Mouse (Mus musculus): ENCODE results near the gene Slfn2. TPM values are rescaled to one million over a fixed set of nuclear protein-coding genes. Genes with fewer than 3 reads are reported as not detected.

Gene Slfn2
- polyA plus RNA-seq, 1 experiment from 2014 or later = 2.3 TPM

- Histone ChIP-seq H3K27me3 (ENCODE audit: control insufficient read depth, insufficient read depth, low read length) (no peaks in the 10 kb centered on the region), H3K36me3 (ENCODE audit: control insufficient read depth, insufficient read depth, low read length) (no peaks in the 10 kb centered on the region), H3K27ac (ENCODE audit: low read depth, low read length) (no peak overlapping the region), H3K9ac (ENCODE audit: low read length) (no peak overlapping the region), H3K4me2 (no peak overlapping the region), H3K9me3 (ENCODE audit: control insufficient read depth, low read length) (no peaks in the 10 kb centered on the region), H3K4me3 (ENCODE audit: low read depth, low read length) (no peak overlapping the region), H3K4me1 (ENCODE audit: control insufficient read depth, insufficient read depth, low read length) (no peaks in the 10 kb centered on the region)
- ATAC-seq (ENCODE audit: low FRiP score) (no peak), DNase-seq (ENCODE audit: low spot score, missing footprints) (no peak)
- 93% methylated on average over 2 of the region's 2 CpGs for WGBS
Measured at GRCm38 (mm10) chr11:83084161-83084560, 19.2 kb downstream of the Slfn2 start.

GRCm38 (mm10) chr11:83084761-83085160 lies 19.8 kb downstream of the Slfn2 start:
- no peaks in the 10 kb centered on the region for H3K36me3 ChIP-seq (ENCODE audit: control insufficient read depth, insufficient read depth, low read length)
- DNase-seq (ENCODE audit: low spot score, missing footprints) (no peak), ATAC-seq (ENCODE audit: low FRiP score) (no peak)
- WGBS = 88% methylated on average over 10 of the region's 10 CpGs
- no peak overlapping the region for H3K4me3 ChIP-seq (ENCODE audit: low read depth, low read length)
- no peaks in the 10 kb centered on the region for H3K27me3 ChIP-seq (ENCODE audit: control insufficient read depth, insufficient read depth, low read length)
- no peak overlapping the region for H3K27ac ChIP-seq (ENCODE audit: low read depth, low read length)
- no peaks in the 10 kb centered on the region for H3K9me3 ChIP-seq (ENCODE audit: control insufficient read depth, low read length)
- no peak overlapping the region for H3K4me2 ChIP-seq
- H3K4me1 ChIP-seq (ENCODE audit: control insufficient read depth, insufficient read depth, low read length) = no peaks in the 10 kb centered on the region
- no peak overlapping the region for H3K9ac ChIP-seq (ENCODE audit: low read length)

- no peak overlapping the region for H3K27ac ChIP-seq (ENCODE audit: low read depth, low read length)
- DNase-seq (ENCODE audit: low spot score, missing footprints) (no peak), ATAC-seq (ENCODE audit: low FRiP score) (no peak)
- H3K4me2 ChIP-seq = no peak overlapping the region
- no peak overlapping the region for H3K4me3 ChIP-seq (ENCODE audit: low read depth, low read length)
- H3K9ac ChIP-seq (ENCODE audit: low read length) = no peak overlapping the region
- no peaks in the 10 kb centered on the region for H3K9me3 ChIP-seq (ENCODE audit: control insufficient read depth, low read length)
- 42% methylated on average over 2 of the region's 2 CpGs for WGBS
- no peaks in the 10 kb centered on the region for H3K4me1 ChIP-seq (ENCODE audit: control insufficient read depth, insufficient read depth, low read length)
- H3K36me3 ChIP-seq (ENCODE audit: control insufficient read depth, insufficient read depth, low read length) = no peaks in the 10 kb centered on the region
- H3K27me3 ChIP-seq (ENCODE audit: control insufficient read depth, insufficient read depth, low read length) = no peaks in the 10 kb centered on the region
Measured at GRCm38 (mm10) chr11:83115138-83115537, 50.2 kb downstream of the Slfn2 start.

GRCm38 (mm10) chr11:83116597-83117227 lies 51.8 kb downstream of the Slfn2 start, which contains the start of gene Slfn1:
Gene Slfn1 (plus strand): TSS chr11:83116849.
- no peak within 1 kb of the TSS for H3K4me3 ChIP-seq (ENCODE audit: low read depth, low read length)
- no peaks in the 10 kb centered on the region for H3K4me1 ChIP-seq (ENCODE audit: control insufficient read depth, insufficient read depth, low read length)
- no peak within 1 kb of the TSS for H3K4me2 ChIP-seq
- H3K27me3 ChIP-seq (ENCODE audit: control insufficient read depth, insufficient read depth, low read length) = no peaks in the 10 kb centered on the region
- no peak for DNase-seq (ENCODE audit: low spot score, missing footprints)
- no peaks in the 10 kb centered on the region for H3K36me3 ChIP-seq (ENCODE audit: control insufficient read depth, insufficient read depth, low read length)
- no peaks in the 10 kb centered on the region for H3K9me3 ChIP-seq (ENCODE audit: control insufficient read depth, low read length)
- ATAC-seq (ENCODE audit: low FRiP score) = no peak
- no peak within 1 kb of the TSS for H3K27ac ChIP-seq (ENCODE audit: low read depth, low read length)
- H3K9ac ChIP-seq (ENCODE audit: low read length) = no peak within 1 kb of the TSS
- WGBS = 91% methylated on average over 13 of the region's 13 CpGs

DNA sequence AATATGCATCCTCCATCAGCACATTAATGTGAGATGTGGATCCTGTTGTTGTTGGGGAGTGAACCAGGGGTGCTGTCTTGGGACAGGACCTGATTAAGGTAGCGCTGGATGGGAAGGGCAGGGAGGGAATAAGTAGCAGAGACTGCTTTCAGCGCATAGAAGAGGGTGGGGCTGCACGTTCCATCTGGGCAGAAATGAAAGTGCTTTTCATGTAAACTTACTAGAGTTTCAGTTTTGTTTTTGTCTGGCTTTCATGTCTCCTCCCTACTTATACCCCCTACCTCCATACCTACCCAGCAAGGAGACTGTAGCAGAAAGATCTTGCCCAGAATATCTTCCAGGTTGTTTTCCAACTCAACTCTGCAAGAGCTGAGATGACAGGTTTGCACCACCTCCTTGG lies 53.1 kb downstream of the Slfn2 start:
- no peaks in the 10 kb centered on the region for H3K27me3 ChIP-seq (ENCODE audit: control insufficient read depth, insufficient read depth, low read length)
- no peak overlapping the region for H3K4me2 ChIP-seq
- no peak overlapping the region for H3K4me3 ChIP-seq (ENCODE audit: low read depth, low read length)
- no peaks in the 10 kb centered on the region for H3K36me3 ChIP-seq (ENCODE audit: control insufficient read depth, insufficient read depth, low read length)
- H3K9ac ChIP-seq (ENCODE audit: low read length) = no peak overlapping the region
- ATAC-seq (ENCODE audit: low FRiP score) (no peak), DNase-seq (ENCODE audit: low spot score, missing footprints) (no peak)
- H3K4me1 ChIP-seq (ENCODE audit: control insufficient read depth, insufficient read depth, low read length) = no peaks in the 10 kb centered on the region
- 60% methylated on average over 3 of the region's 3 CpGs for WGBS
- H3K9me3 ChIP-seq (ENCODE audit: control insufficient read depth, low read length) = no peaks in the 10 kb centered on the region
- H3K27ac ChIP-seq (ENCODE audit: low read depth, low read length) = no peak overlapping the region

Small RNAs within 50 kb of the gene (microRNA-seq; reads per million reads assigned to microRNA genes)
- gene Gm27598 = not detected

Other genes with a start within 250 kb of the Slfn2 start
- gene Rffl, start 193.9 kb upstream of the Slfn2 start, polyA plus RNA-seq (2014; fragmentation: Nextera tagmentation; extraction: Ambion mirVana) = 8.9 and 9.2 TPM in 2 replicates
- 13.7 and 17.4 TPM in 2 replicates for gene Rad51d, start 174.5 kb upstream of the Slfn2 start, polyA plus RNA-seq (2014; fragmentation: Nextera tagmentation; extraction: Ambion mirVana)
- gene Fndc8, start 173.0 kb upstream of the Slfn2 start, polyA plus RNA-seq (2014; fragmentation: Nextera tagmentation; extraction: Ambion mirVana) = 0.19 and 0.30 TPM in 2 replicates
- 22.9 and 23.7 TPM in 2 replicates for gene Nle1, start 156.7 kb upstream of the Slfn2 start, polyA plus RNA-seq (2014; fragmentation: Nextera tagmentation; extraction: Ambion mirVana)
- 0.10 and 0.21 TPM in 2 replicates for gene Unc45b, start 154.6 kb upstream of the Slfn2 start, polyA plus RNA-seq (2014; fragmentation: Nextera tagmentation; extraction: Ambion mirVana)
- 0.14 and 0.47 TPM in 2 replicates for gene Slfn5, start 113.8 kb upstream of the Slfn2 start, polyA plus RNA-seq (2014; fragmentation: Nextera tagmentation; extraction: Ambion mirVana)
- gene Slfn9, start 73.3 kb upstream of the Slfn2 start, polyA plus RNA-seq (2014; fragmentation: Nextera tagmentation; extraction: Ambion mirVana) = 7.1 and 7.6 TPM in 2 replicates
- gene Slfn8, start 44.3 kb upstream of the Slfn2 start, polyA plus RNA-seq (2014; fragmentation: Nextera tagmentation; extraction: Ambion mirVana) = 0.11 and 0.28 TPM in 2 replicates
- gene Slfn1, start 51.7 kb downstream of the Slfn2 start, polyA plus RNA-seq (2014; fragmentation: Nextera tagmentation; extraction: Ambion mirVana) = 0.10 TPM in 1 of 2 replicates, not detected in the other
- gene Slfn4, start 110.1 kb downstream of the Slfn2 start, polyA plus RNA-seq (2014; fragmentation: Nextera tagmentation; extraction: Ambion mirVana) = not detected in 2 replicates
- 0.08 and 0.42 TPM in 2 replicates for gene Slfn3, start 126.2 kb downstream of the Slfn2 start, polyA plus RNA-seq (2014; fragmentation: Nextera tagmentation; extraction: Ambion mirVana)
- gene Slfn14, start 221.6 kb downstream of the Slfn2 start, polyA plus RNA-seq (2014; fragmentation: Nextera tagmentation; extraction: Ambion mirVana) = 0.79 and 0.88 TPM in 2 replicates
- 121 and 130 TPM in 2 replicates for gene Ap2b1, start 233.9 kb downstream of the Slfn2 start, polyA plus RNA-seq (2014; fragmentation: Nextera tagmentation; extraction: Ambion mirVana)
- gene Pex12, start 237.5 kb downstream of the Slfn2 start, polyA plus RNA-seq (2014; fragmentation: Nextera tagmentation; extraction: Ambion mirVana) = 20.1 and 20.8 TPM in 2 replicates

Data from midbrain, embryonic 11.5 days (tissue).